Mouse (Mus musculus) 3134 (cell line): ENCODE results near the gene Slc35e2.
A peak's percentile ranks its signal among the peaks of the same experiment; 100 is the strongest.
"Not testable (repeated sequence)": the region's sequence is repeated elsewhere in the genome, so short reads cannot be mapped to it uniquely, and the experiment has no call there.

ENCODE experiments used
- DNase-seq: peaks from one replicate; pipeline ENCODE4 v3.0.0-alpha.2; 2011; ENCODE audit warnings: low spot score; ENCODE audit not compliant: insufficient read length; ENCODE audit errors: extremely low read depth

The Slc35e2 gene

GRCm38 (mm10) chr4:155601091-155601996 is at the start of gene Slc35e2:
Gene Slc35e2 (plus strand): TSS chr4:155601416.
- DNase-seq = peak; percentile 90

- DNase-seq = no peak
These were observed 48.2 kb upstream of the Slc35e2 start for GRCm38 (mm10) chr4:155552917-155553532.

- no peak for DNase-seq
These were observed 46.3 kb upstream of the Slc35e2 start for GRCm38 (mm10) chr4:155554880-155555279.

GRCm38 (mm10) chr4:155555464-155555863 is 45.8 kb upstream of the Slc35e2 start:
- DNase-seq = no peak

GRCm38 (mm10) chr4:155559454-155559853 is 41.8 kb upstream of the Slc35e2 start:
- DNase-seq = no peak

- DNase-seq = no peak
These were observed 40.3 kb upstream of the Slc35e2 start for GRCm38 (mm10) chr4:155560932-155561331.

DNA sequence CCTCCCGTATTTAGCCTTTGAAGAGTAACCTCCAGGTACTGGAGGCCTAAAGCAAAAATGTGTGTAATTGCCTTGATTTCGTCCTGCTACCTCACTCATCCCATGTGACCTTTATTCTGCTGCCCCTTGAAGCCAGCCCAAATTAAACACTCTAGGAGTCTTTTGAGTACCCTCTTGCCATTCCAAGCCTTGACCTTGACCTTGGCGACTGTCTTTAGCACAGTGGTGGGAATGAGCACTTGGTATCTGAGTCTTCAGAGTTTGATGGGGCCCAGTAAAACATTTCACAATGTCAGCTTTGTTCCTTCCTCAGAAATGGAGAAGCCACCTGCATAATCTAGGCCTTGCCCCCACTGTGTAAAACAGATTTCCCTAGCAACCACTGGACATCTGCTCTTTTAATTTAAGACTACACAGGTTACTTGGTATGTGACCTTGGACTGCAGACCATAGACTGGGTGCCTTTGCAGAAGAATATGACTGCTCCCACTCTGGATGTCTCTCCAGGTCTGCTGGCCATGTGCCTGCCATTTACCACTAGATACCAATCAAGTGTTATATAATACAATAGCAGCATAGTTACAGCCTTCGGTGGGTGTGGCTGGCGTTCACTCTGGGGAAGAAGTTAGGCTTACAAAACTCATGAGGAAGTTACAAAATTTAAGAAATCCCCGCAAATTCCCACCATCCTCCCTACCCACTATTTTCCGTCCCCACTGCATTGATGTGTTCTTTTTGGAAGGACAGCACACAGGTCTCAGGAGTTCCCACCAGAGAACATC is 39.4 kb upstream of the Slc35e2 start, which contains the start of gene Nadk:
Gene Nadk, plus strand, starts transcription at position 718 of the 782 bp plus-strand sequence.
- no peak for DNase-seq

- DNase-seq = peak; percentile 64
These were observed 38.4 kb upstream of the Slc35e2 start for GRCm38 (mm10) chr4:155562725-155563399.

DNA sequence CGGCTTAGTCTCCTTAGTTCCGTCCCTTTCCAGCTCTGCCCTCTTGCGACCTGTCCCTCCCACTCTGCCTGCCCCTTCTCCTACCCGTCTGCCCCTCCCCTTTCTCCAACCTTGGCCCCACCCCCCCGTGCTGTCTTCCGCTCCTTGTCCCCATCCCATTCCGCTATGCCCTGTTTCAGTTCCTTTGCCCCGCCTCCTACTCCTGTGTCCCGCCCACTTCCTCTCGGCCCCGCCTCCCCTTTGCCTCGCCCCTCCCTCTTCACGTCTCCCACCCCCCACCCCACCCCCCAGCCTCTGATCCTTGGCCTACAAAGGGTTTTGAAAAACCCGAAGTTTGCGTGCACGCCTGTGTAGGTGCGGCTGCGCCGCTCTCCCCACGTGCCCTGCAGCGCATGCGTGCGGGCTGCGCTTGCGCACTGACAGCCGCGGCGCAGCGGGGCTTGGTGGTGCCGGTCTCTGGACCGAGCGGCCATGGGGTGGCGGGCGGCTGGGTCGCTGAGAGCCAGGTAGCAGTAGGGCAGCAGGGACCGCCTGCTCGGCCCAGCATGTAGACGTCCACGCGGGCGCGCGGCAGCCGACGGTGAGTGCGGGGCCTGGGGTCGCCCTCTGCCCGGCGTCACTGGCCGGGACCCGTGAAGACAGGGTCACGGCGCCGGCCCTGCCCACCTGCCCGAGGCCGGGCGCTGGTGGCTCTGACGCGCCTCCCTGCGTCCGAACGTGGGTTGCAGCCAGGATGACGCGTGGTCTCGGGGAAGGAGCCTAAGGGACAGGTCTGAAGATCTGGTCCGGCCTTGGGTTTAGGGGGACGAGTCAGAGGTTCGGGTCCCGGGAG is 37.6 kb upstream of the Slc35e2 start:
- peak; percentile 97 for DNase-seq

GRCm38 (mm10) chr4:155564315-155565069 is 36.7 kb upstream of the Slc35e2 start:
- DNase-seq = no peak

DNA sequence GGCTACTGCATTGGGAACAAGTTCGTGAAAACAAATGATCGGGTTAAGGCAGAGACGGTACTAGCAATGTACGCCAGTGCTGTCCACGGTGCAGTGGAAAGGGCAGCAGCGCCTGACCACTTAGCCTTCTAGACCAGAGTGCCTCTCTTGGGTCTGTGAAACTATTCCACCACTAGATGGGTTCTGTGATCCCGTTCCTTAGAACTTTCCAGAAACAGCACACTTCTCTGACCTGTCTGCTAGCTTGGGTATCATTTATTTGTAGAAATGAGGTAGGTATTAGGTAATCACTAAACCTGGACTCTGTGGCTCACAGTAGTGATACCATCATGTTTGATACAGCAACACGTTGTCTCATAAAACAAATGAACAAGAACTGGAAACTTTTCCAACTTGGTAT is 34.7 kb upstream of the Slc35e2 start:
- DNase-seq = no peak

DNA sequence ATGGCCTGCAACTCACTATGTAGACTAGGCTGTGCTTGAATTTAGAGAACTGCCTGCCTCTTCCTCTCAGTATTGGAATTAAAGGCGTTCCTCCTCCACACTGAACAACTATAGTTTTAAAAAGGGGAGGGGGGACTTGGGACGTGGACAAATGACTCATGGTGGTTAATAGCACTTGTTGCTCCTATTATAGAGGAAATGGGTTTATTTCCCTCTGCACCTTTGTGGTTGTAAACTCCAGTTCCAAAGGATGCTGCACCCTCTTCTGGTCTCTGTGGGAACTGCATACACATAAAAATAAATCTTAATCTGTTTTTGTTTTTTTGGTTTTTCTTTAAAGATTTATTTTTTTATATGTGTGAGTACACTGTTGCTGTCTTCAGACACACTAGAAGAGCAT is 33.0 kb upstream of the Slc35e2 start:
- DNase-seq = no peak

GRCm38 (mm10) chr4:155568632-155569370 is 32.4 kb upstream of the Slc35e2 start:
- no peak for DNase-seq

DNA sequence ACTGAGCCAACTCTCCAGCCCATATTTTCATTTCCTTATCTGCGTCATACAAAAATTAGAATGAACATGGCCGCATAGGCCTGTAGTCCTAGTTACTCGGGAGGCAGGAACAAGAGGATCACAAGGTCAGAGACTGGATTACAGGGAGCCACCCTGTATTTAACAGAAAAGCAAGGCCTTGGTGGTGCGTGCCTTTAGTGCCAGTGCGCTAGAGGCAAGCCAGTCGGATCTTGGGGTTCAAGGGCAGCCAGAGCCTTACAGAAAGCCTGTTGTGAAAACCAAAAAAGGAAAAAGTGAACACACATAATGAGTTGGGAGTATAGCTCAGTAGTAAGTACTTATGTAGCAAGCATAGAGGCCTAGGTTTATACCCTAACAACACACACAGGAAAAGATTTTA is 31.4 kb upstream of the Slc35e2 start:
- DNase-seq = no peak

- DNase-seq = not testable (repeated sequence)
These were observed 30.9 kb upstream of the Slc35e2 start for GRCm38 (mm10) chr4:155570315-155570714.

- DNase-seq = peak; percentile 19
These were observed 29.8 kb upstream of the Slc35e2 start for GRCm38 (mm10) chr4:155571442-155571841.

GRCm38 (mm10) chr4:155573155-155573554 is 28.1 kb upstream of the Slc35e2 start:
- DNase-seq = no peak

DNA sequence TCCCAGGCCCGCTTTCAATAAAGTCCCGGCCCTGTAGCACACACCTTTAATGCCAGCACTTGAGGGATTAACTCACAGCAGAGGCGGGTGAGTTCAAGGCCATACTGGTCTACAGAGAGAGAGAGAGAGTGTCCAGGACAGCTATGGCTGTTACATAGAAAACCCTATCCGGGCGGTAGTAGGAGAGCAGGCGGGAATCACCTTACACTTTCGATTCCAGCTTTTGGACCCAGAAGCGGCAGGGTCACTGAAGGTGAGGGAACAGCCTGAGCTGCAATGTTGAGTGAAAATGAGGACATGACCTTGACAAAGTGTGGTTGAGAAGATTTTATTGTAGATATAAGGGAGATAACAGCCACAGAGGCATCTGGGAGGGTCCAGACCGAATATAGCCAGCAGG is 27.3 kb upstream of the Slc35e2 start:
- DNase-seq = no peak
